Mouse (Mus musculus) olfactory bulb, adult 2 months (tissue): ENCODE data around the gene Gsn.

Experiments
- CTCF ChIP-seq: fragments of 200-500 bp; IDR thresholded peaks from 2 replicates; pipeline ENCODE4 v1.5.1; 2012; ENCODE audit warnings: low read depth, mild to moderate bottlenecking, low read length, moderate library complexity; ENCODE audit not compliant: insufficient read depth
- POLR2A ChIP-seq: fragments of 200-500 bp; IDR thresholded peaks from 2 replicates; pipeline ENCODE4 v1.6.1; 2012; ENCODE audit warnings: mild to moderate bottlenecking, low read depth, low read length, moderate library complexity; ENCODE audit not compliant: insufficient read depth

- no peak for TF ChIP-seq POLR2A
- TF ChIP-seq CTCF, result no peak
These were observed 28.0 kb upstream of the Gsn start for GRCm38 (mm10) chr2:35228145-35228544.
